Mouse (Mus musculus) lung, adult 2 months (tissue): Measurements from ENCODE around the gene Olfr1043.
"Not testable (repeated sequence)": the region's sequence is repeated elsewhere in the genome, so short reads cannot be mapped to it uniquely, and the experiment has no call there.

Experiments used
- CTCF ChIP-seq: fragments of 200-500 bp; IDR thresholded peaks from 2 replicates; pipeline ENCODE4 v1.5.1; 2011; ENCODE audit warnings: mild to moderate bottlenecking, low read length, control low read depth; ENCODE audit not compliant: insufficient read depth
- POLR2A ChIP-seq: fragments of 200-500 bp; IDR thresholded peaks from 2 replicates; pipeline ENCODE4 v1.6.1; 2011; ENCODE audit warnings: low read depth, mild to moderate bottlenecking, control low read depth, low read length, borderline replicate concordance; ENCODE audit errors: extremely low read depth

DNA sequence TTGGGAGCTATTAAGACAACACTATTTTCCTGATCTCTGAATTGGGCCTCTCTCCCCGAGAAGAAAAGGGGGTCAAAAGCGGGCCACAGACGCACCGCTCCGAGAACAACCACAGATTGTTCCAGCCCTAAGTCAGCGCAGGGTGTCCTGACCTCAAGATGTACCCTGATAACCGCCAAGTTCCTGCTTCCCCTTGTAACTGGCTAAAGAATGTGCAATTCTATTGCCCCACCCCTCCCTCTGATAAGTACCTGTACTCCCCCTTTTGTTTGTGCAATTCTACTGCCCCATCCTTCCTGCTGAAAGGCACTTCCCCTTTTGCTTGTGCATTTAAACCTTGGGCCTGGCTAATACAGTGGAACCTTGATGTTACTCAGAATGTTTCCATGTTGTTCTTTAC is 8.1 kb upstream of the Olfr1043 start:
- not testable (repeated sequence) for TF ChIP-seq CTCF, POLR2A
